Comparison of ENCODE assay signal across 11 mouse cellular contexts in genomic region chr1:83906906-83907305, GRCm38 (mm10).
DNase-seq lines count a peak whose midpoint lies in the region; ATAC-seq and TF ChIP-seq lines count a peak whose summit lies in the region.
"Had no signal": no experiment of that assay in that cellular context is flagged by ENCODE, and none has a peak within 500 bp of the region (broad histone marks: within the 10 kb centered on the region; RNA-seq: fewer than 3 reads in every experiment).

No protein-coding gene starts in this region.

- ATAC-seq in intestine, embryonic 15.5 days = peak; percentile 87
- ATAC-seq in intestine, postnatal 0 days = no peak
- ATAC-seq in liver, embryonic 15.5 days (ENCODE audit: insufficient read depth) = peak; percentile 34; the same call in 1 of the 2 replicates
- ATAC-seq: activated CD4-positive, CD25-positive, alpha-beta regulatory T cell, adult 4 months had no signal

- no peaks in the 10 kb centered on the region for H3K4me1 ChIP-seq in intestine, embryonic 15.5 days (replicated peaks)
- H3K4me1 ChIP-seq in intestine, postnatal 0 days (replicated peaks; ENCODE audit: control insufficient read depth, insufficient read depth, low read length) = no peaks in the 10 kb centered on the region
- no peaks in the 10 kb centered on the region for H3K4me1 ChIP-seq in liver, embryonic 15.5 days (replicated peaks)
- H3K4me1 ChIP-seq in thymus, adult 2 months (replicated peaks; ENCODE audit: control insufficient read depth, insufficient read depth, low read length) = no peaks in the 10 kb centered on the region

- H3K4me2 ChIP-seq in intestine, embryonic 15.5 days (replicated peaks) = no peak overlapping the region
- H3K4me2 ChIP-seq in intestine, postnatal 0 days (replicated peaks; ENCODE audit: low read depth) = no peak overlapping the region
- no peak overlapping the region for H3K4me2 ChIP-seq in liver, embryonic 15.5 days
- H3K4me2 ChIP-seq: hindbrain, embryonic 15.5 days had no signal

- H3K36me3 ChIP-seq in intestine, embryonic 15.5 days = no peaks in the 10 kb centered on the region
- no peaks in the 10 kb centered on the region for H3K36me3 ChIP-seq in intestine, postnatal 0 days (ENCODE audit: control insufficient read depth, insufficient read depth)
- H3K36me3 ChIP-seq in liver, embryonic 15.5 days (replicated peaks) = no peaks in the 10 kb centered on the region
- no peaks in the 10 kb centered on the region for H3K36me3 ChIP-seq in thymus, adult 2 months (ENCODE audit: control insufficient read depth, insufficient read depth, low read length)
- H3K36me3 ChIP-seq: hindbrain, embryonic 15.5 days had no signal

- no peaks in the 10 kb centered on the region for H3K27me3 ChIP-seq in intestine, embryonic 15.5 days (replicated peaks)
- no peaks in the 10 kb centered on the region for H3K27me3 ChIP-seq in intestine, postnatal 0 days (replicated peaks; ENCODE audit: control insufficient read depth, insufficient read depth, low read length)
- no peaks in the 10 kb centered on the region for H3K27me3 ChIP-seq in liver, embryonic 15.5 days
- H3K27me3 ChIP-seq in thymus, adult 2 months (ENCODE audit: control insufficient read depth, insufficient read depth, low read length) = no peaks in the 10 kb centered on the region
- H3K27me3 ChIP-seq: hindbrain, embryonic 15.5 days had no signal

- H3K9me3 ChIP-seq in intestine, embryonic 15.5 days = no peaks in the 10 kb centered on the region
- H3K9me3 ChIP-seq in intestine, postnatal 0 days (ENCODE audit: control insufficient read depth) = no peaks in the 10 kb centered on the region
- H3K9me3 ChIP-seq in liver, embryonic 15.5 days (replicated peaks) = no peaks in the 10 kb centered on the region
- H3K9me3 ChIP-seq: hindbrain, embryonic 15.5 days had no signal

- H3K4me3 ChIP-seq in intestine, embryonic 15.5 days (replicated peaks) = no peak overlapping the region
- H3K4me3 ChIP-seq in intestine, postnatal 0 days (ENCODE audit: low read depth, low read length) = no peak overlapping the region
- H3K4me3 ChIP-seq in liver, embryonic 15.5 days (replicated peaks) = no peak overlapping the region
- no peak overlapping the region for H3K4me3 ChIP-seq in thymus, adult 2 months (ENCODE audit: control insufficient read depth, insufficient read depth, low read length)
- H3K4me3 ChIP-seq: hindbrain, embryonic 15.5 days had no signal

- H3K9ac ChIP-seq in intestine, embryonic 15.5 days = no peak overlapping the region
- H3K9ac ChIP-seq in intestine, postnatal 0 days (ENCODE audit: low read depth, low read length) = no peak overlapping the region
- no peak overlapping the region for H3K9ac ChIP-seq in liver, embryonic 15.5 days
- H3K9ac ChIP-seq: hindbrain, embryonic 15.5 days had no signal

- no peak for TF ChIP-seq POLR2A in thymus, adult 2 months (IDR thresholded peaks at IDR 0.05; ENCODE audit: control insufficient read depth, extremely low read depth, insufficient read depth, low read length, poor library complexity)

- no peak overlapping the region for H3K27ac ChIP-seq in intestine, embryonic 15.5 days
- no peak overlapping the region for H3K27ac ChIP-seq in intestine, postnatal 0 days (ENCODE audit: low read depth, low read length)
- no peak overlapping the region for H3K27ac ChIP-seq in liver, embryonic 15.5 days (replicated peaks)
- no peak overlapping the region for H3K27ac ChIP-seq in thymus, adult 2 months (ENCODE audit: control insufficient read depth, insufficient read depth, low read length)
- H3K27ac ChIP-seq: hindbrain, embryonic 15.5 days had no signal

- intact Hi-C loops in left cerebral cortex, postnatal 36 days (cut with DNase I) = no loop called here

- peak; percentile 43 for DNase-seq in gastrocnemius, postnatal 25 days
- DNase-seq in kidney, adult 9 months = peak; percentile 79
- DNase-seq in left cerebral cortex, postnatal 36 days (ENCODE audit: low spot score in 2 of 2) = no peak
- DNase-seq in thymus, adult 2 months = no peak
- DNase-seq: cerebellum, adult 8-10 months; right cerebral cortex, adult 18-20 months had no signal

- TF ChIP-seq CTCF in intestine, postnatal 0 days (IDR thresholded peaks at IDR 0.05; ENCODE audit: low read depth) = no peak
- no peak for TF ChIP-seq CTCF in thymus, adult 2 months (IDR thresholded peaks at IDR 0.05; ENCODE audit: borderline replicate concordance, control insufficient read depth, extremely low read depth, insufficient read depth, low read length, poor library complexity)

Comparison
In these comparisons a context has a peak if more than half of its experiments do, and no peak if none do; other contexts are left out.
1. DNase-seq: peak in gastrocnemius, postnatal 25 days (single experiment) and kidney, adult 9 months (single experiment); none in left cerebral cortex, postnatal 36 days (0 of 2) and thymus, adult 2 months (single experiment).